Mouse (Mus musculus) gastrocnemius, postnatal 36 days (tissue): ENCODE measurements around the gene Tvp23b. TPM values are rescaled to one million over a fixed set of nuclear protein-coding genes. Genes with fewer than 3 reads are reported as not detected.
A peak's percentile ranks its signal among the peaks of the same experiment; 100 is the strongest.

ENCODE experiments used
- DNase-seq, 2 experiments: peaks; one replicate each; pipeline ENCODE4 v3.0.0; 2022
- intact Hi-C: fragments of 180-260 bp; cut with DNase I; formaldehyde crosslinking; loops from one replicate; pipeline ENCODE4 v1.15.1; 2025
- long read RNA-seq, 2 experiments: library from polyadenylated mRNA; stranded (forward); transcript quantifications; one replicate each; pipeline ENCODE4 v2.0.0; 2021
- total RNA-seq, 2 experiments: library from RNA; stranded (reverse); gene quantifications; 2 replicates each; pipeline ENCODE4 v1.2.3; 2021

Gene Tvp23b
- total RNA-seq, result 1 to 10 TPM; 5.9 to 6.6 TPM
- long read RNA-seq, experiment 1, transcript Tvp23b-201 (7 exons, 1,784 nt), result major isoform, 7 of 12 reads
- long read RNA-seq, experiment 1, partial matches to known transcripts, result 1 of 12 reads
- long read RNA-seq, experiment 1, other reads (novel, unspliced or antisense), result 4 of 12 reads
- long read RNA-seq, experiment 2, transcript Tvp23b-201 (7 exons, 1,784 nt), result major isoform, 9 of 12 reads
- long read RNA-seq, experiment 2, partial matches to known transcripts, result 0 of 12 reads
- long read RNA-seq, experiment 2, other reads (novel, unspliced or antisense), result 3 of 12 reads

DNA sequence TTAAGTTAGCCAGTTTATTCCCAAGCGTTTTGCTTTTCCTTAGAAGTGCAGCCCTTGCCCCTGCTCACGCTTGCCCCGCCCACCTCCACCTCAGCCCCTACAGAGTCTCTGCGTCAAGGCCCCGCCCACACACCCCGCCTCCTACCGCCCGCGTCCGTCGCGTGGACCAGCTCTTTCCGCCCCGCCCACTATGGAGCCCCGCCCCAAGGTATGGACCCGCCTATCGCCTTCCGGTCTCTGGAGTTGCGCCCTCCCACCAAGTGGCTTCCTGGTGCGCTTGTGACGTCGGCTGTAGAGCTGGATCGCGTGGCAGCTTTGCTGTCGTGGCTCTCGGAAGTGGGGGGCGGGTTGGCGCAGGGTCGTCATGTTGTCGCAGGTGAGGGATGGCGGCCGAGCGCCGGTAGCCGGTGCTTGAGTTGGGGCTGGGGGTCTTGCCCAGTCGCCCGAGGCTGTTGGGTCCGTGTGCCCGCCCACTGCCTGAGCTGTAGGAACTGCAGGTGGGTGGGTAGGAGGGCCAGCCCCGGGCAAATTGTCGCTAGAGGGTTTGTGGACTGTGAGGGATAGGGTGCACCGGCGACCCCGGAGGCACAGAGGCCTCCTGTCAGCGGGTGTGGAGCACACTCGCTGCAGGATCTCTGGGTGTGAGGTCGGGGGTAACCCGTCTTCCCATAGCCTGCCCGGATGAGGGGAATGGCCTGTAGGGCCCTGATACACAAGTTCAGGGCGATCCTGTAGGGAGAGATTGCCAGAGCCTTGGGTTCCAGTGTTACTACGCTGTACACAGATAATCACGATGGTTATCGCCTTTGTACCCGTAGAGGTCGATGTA, at the start of gene Tvp23b:
Gene Tvp23b, plus strand, starts transcription at position 236 of the 829 bp plus-strand sequence.
- DNase-seq, result peak; percentile 97 to 99
- intact Hi-C loops, result no loop called here

DNA sequence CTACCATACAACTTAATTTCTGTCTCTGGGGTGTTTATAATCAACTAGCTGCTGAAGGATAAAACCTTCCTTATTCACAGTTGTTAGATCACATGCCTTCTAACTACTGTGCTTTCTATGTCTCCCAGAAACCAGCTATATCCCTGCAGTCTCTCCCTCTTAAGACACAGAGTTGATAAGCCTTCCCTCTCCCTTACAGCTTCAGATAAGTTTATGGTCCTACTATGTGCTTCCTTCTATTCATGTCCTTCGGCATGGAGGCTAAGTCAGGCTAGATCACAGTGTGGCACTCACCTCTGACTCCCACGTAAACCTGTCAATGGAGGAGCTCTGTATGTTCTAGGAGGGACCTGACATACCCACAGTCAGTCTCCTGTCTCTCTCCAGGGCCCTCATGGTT, 48.9 kb upstream of the Tvp23b start:
- no peak for DNase-seq
- intact Hi-C loops, result no loop called here

DNA sequence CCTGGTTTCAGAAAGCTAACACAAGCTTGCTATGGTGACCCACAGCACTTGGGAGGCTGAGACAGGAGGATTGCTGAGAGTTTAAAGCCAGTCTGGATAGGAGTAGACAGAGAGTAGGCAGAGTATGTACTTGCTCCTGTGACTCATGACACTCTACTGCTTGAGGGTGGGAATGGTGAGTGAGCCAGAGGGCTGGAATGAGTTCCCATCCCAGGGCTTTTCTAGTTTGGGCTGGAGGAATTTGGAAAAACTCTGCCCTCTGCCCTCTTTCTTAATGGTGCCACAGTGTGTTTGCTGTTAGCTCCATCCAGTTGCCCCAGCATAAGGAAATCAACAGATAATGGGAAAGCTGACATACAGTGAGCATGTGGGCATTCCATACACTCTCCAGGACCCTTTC, 47.3 kb upstream of the Tvp23b start:
- DNase-seq, result no peak
- intact Hi-C loops, result no loop called here

DNA sequence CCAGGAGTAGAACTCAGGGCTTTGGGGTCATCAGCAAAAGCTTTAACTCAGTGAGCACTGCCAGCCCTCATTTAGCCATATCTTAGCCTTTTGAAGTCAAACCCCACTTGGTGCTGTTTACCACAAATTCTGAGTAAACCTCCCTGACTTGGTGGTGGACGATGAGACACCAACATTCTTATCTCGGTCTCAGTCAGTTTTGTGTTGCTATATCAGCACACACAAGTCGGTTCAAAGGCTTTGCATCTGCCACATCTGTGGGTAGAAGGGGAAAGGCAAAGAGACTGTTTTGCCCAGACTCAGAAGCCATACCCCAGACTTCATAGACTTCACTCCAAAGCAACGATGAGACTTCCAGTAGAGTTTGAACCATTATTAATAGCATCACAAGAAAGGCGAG, 34.7 kb upstream of the Tvp23b start:
- intact Hi-C loops, result no loop called here
- DNase-seq, result no peak

- DNase-seq, result no peak
- intact Hi-C loops, result no loop called here
Measured at GRCm38 (mm10) chr11:62845730-62846129, 33.5 kb upstream of the Tvp23b start.

GRCm38 (mm10) chr11:62846961-62847654, 32.1 kb upstream of the Tvp23b start, which contains the start of gene Fbxw10:
TSS of gene Fbxw10 (plus strand) at chr11:62847069.
- DNase-seq, result no peak
- intact Hi-C loops, result no loop called here

DNA sequence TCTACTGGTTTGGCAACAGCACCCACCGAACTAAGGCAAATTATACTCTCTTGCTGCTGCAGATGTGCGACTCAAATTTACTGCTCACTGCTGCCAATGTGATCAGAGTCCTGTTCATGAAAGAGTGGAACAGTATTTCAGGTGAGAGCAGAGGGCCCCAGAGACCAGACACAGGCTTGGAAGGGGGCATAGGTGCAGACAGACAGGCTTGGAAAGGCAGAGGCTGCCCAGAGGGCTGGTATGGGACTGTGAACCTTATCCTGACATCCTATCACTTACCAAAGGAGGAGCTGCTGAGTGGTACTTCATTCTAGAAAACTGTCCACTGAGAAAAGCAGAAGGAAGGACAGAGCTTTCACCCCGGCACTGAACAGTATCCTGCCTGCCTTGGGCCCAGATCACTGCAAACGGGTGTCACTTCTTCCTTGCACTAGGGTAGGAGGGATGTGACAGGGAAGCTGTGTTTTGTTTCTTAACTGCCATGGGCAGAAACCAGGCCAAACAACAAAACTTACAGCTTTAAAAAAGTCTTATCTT, 31.5 kb upstream of the Tvp23b start:
- DNase-seq, result no peak
- intact Hi-C loops, result loop anchor here (2.0 kb wide), 1 partner anchor 91 kb away; no protein-coding TSS in a partner anchor

DNA sequence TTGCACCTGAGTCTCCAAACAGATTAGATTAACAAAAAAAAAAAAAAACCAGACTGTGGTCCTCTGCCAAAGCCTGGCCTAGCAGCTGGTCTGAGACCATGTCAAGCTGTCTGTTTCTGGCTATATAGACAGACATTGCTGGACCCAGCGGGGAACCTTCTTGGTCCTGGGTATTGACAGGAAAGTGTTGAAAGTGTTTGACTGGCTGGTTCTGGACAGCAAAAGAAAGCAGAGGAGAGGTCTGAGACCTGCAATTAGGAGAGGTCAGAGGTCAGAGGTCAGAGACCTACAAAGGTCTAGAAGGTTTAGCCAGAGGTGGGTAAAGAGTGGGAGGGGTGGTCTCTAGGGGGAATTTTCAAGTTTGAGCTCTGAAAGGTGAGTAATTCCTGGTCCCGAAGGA, 31.0 kb upstream of the Tvp23b start:
- intact Hi-C loops, result loop anchor here (2.0 kb wide), 1 partner anchor 92 kb away; no protein-coding TSS in a partner anchor
- DNase-seq, result no peak

GRCm38 (mm10) chr11:62851199-62851598, 28.1 kb upstream of the Tvp23b start:
- DNase-seq, result no peak
- intact Hi-C loops, result no loop called here

- intact Hi-C loops, result no loop called here
- no peak for DNase-seq
Measured at GRCm38 (mm10) chr11:62853334-62853733, 25.9 kb upstream of the Tvp23b start.

DNA sequence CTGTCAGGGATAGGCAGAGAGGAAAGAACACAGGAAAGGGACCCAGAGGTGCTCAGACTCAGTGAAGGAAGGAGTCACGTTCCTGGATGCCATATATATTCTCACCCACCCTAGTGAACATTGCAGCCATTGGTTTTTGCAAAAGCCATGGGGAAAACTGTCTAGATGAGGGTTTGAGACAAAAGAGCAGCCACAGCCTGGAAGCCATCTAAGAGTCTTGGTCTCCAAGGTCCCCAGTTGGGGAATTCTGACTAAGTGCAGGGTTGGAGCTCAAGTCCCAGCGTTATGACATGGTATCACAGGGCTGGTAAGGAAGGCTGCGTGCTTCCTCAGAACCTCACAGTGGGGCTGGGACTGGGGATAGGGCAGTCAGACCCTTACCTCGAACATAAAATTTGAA, 13.7 kb upstream of the Tvp23b start:
- intact Hi-C loops, result no loop called here
- DNase-seq, result no peak

- DNase-seq, result no peak
- intact Hi-C loops, result no loop called here
Measured at GRCm38 (mm10) chr11:62866685-62867084, 12.6 kb upstream of the Tvp23b start.

DNA sequence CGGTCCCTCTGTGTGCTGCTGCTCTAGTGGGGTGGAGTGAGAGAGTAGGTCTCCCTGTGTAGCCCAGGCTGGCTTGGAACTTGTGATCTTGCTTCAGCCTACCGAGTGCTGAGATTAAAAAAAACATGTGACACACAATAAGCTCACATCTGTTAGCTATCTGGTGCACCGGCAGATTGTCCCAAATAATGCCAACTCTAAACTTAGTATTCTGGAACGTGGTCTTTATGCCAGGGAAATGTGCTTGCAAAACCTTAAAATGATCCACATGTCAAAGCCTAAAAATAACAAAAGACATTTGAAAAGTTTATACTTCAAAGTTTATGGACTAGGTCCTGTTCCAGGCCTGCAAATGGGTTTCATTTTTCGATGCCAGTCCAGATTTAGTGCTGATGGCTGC, 10.1 kb upstream of the Tvp23b start:
- no peak for DNase-seq
- intact Hi-C loops, result no loop called here

- intact Hi-C loops, result no loop called here
- DNase-seq, result no peak
Measured at GRCm38 (mm10) chr11:62869715-62870371, 9.4 kb upstream of the Tvp23b start.

- DNase-seq, result no peak
- intact Hi-C loops, result no loop called here
Measured at GRCm38 (mm10) chr11:62873479-62873878, 5.8 kb upstream of the Tvp23b start.

DNA sequence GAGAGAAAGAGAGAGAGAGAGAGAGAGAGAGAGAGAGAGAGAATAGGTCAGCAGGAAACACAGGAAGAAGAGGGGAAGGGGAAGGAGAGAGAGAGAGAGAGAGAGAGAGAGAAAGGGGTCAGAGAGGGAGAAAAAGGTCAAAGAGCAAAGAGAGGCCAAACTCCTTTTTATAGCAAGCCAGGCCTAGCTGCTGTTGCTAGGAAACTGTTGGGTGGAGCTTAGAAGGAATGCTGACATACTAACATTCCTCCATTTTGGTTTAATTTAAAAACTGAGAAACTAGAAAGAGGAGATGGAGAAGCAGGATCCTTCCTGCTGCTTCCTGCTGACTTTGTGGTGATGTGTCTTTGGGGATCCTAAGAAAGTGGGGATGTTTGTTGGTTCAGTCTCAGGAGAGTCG, 3.6 kb upstream of the Tvp23b start:
- DNase-seq, result no peak
- intact Hi-C loops, result no loop called here

DNA sequence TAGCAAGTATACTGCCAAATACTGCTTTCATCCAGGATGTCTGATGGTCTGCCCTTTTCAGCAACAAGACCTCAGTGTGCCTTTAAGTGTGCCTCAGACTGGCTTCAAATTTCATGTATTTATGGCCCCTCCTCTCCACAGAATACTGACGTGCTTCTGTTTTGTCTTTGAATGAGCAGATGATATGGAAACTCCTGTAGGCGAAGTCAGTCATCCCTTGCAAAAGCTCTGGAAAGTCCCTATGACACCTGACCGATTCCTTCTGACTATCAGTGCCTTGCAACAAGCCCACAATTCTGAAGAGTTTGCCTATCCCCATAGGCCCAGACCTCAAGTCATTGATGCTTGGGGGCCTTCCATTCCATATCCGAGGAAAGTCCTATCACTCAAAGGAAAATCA, 2.8 kb upstream of the Tvp23b start:
- intact Hi-C loops, result no loop called here

GRCm38 (mm10) chr11:62877391-62877790, 1.9 kb upstream of the Tvp23b start:
- no peak for DNase-seq
- intact Hi-C loops, result no loop called here

More for the DNA sequence above, 2.8 kb upstream of the Tvp23b start:
- DNase-seq, result no peak

DNA sequence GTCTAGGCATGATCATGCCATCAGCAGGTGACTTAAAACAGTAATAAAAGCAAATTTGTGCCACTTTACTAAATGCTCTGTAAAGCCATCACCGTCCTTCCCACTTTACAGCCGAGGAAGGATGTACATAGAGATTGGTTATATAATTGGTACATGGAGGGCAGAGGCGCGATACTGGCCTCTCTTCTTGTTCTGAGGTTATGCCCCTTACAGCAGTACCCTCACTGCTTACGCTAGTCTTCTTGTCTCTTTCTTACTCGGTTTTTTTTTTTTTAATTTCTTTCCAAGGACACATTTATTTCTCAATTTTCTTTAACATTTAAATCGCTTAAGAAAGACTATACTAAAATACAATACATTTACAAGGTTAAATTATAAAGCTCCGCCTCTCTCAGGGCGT, 527 bp upstream of the Tvp23b start:
- intact Hi-C loops, result no loop called here

GRCm38 (mm10) chr11:62883407-62883806, 4.2 kb downstream of the Tvp23b start:
- no peak for DNase-seq
- intact Hi-C loops, result no loop called here

More for the DNA sequence above, 527 bp upstream of the Tvp23b start:
- no peak for DNase-seq
